Mouse (Mus musculus): ENCODE results near the gene P4ha1. TPM values are rescaled to one million over a fixed set of nuclear protein-coding genes. Genes with fewer than 3 reads are reported as not detected.

P4ha1 gene
- total RNA-seq, 2 experiments from 2014 or later: 20.1 to 39.4 TPM

Other genes with a start within 250 kb of the P4ha1 start
- 2.5 and 5.6 TPM in 2 replicates for gene Sept10, start 101.4 kb upstream of the P4ha1 start, total RNA-seq (2015)
- gene Sept10, start 101.4 kb upstream of the P4ha1 start, total RNA-seq (2017): 10.2 and 10.6 TPM in 2 replicates
- gene Sowahc, start 101.3 kb upstream of the P4ha1 start, total RNA-seq (2015): 10.0 and 19.3 TPM in 2 replicates
- gene Sowahc, start 101.3 kb upstream of the P4ha1 start, total RNA-seq (2017): 11.5 and 19.2 TPM in 2 replicates
- 67.4 and 68.7 TPM in 2 replicates for gene Gm10273, start 72.3 kb downstream of the P4ha1 start, total RNA-seq (2015)
- 51.9 and 123 TPM in 2 replicates for gene Gm10273, start 72.3 kb downstream of the P4ha1 start, total RNA-seq (2017)
- gene Pla2g12b, start 80.4 kb downstream of the P4ha1 start, total RNA-seq (2015): not detected in 2 replicates
- not detected in 2 replicates for gene Pla2g12b, start 80.4 kb downstream of the P4ha1 start, total RNA-seq (2017)
- 1.0 TPM in 1 of 2 replicates, not detected in the other for gene Oit3, start 118.5 kb downstream of the P4ha1 start, total RNA-seq (2015)
- 0.21 TPM in 1 of 2 replicates, not detected in the other for gene Oit3, start 118.5 kb downstream of the P4ha1 start, total RNA-seq (2017)